Mouse (Mus musculus) common myeloid progenitor, adult 5-6 weeks (primary cell): Measurements from ENCODE around the gene Ssty1. TPM values are rescaled to one million over a fixed set of nuclear protein-coding genes. Genes with fewer than 3 reads are reported as not detected.
"Not testable (repeated sequence)": the region's sequence is repeated elsewhere in the genome, so short reads cannot be mapped to it uniquely, and the experiment has no call there.

ENCODE experiments used
- ATAC-seq: replicated peaks from 2 replicates; pipeline ENCODE4 v1.8.0; 2016; ENCODE audit warnings: low read depth, mild to moderate bottlenecking, moderate TSS enrichment, inconsistent platforms; ENCODE audit not compliant: poor library complexity, severe bottlenecking
- total RNA-seq: library from RNA; stranded (forward); fragments of 200-1000, 187-1606 nt; gene quantifications from 2 replicates; pipeline ENCODE4 v1.2.3, GENCODE M21; 2017

Gene Ssty1
- not detected in 2 replicates for total RNA-seq

DNA sequence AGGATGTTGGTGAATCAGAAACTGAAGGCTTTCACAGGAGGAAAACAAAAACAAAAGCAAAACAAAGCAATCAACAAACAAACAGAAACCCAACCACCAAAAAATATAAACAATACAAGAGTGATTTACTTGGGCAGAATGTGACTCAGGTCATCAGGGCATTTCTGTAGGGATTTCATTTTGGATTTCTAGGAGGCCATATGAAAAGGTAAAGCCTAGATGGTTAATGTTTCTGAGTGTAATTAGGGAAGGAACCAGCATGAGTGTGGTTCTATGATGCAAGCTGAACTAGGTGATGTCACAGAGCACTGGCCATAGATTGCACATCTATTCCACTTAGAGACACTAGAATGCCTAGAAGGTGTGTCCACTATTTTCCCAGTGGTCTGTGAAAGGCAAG is at the start of gene Ssty1:
Gene Ssty1 (plus strand): TSS at position 301 of the 400 bp plus-strand sequence.
- ATAC-seq, result not testable (repeated sequence)

DNA sequence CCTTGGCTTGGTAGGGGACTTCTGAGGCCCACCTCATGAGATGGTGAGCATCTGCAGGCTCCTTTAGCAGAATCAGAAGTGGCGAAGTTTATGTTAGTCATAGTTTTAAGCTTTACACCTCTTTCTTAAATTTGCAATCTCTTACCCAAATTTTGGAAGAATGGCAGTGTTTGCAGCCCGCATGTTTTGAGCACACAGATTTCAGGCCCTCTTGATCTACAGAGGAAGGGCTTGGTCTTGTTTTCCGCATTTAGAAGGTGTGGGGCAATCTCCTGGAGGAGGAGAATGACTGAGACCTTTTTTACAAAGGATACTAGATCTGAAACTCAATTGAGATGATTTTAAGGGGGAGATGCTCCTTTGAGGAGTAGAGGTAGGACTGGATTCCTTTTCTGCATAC is 27.2 kb upstream of the Ssty1 start, which contains the start of gene Gm21764:
Gene Gm21764 (minus strand): TSS at position 101 of the 400 bp plus-strand sequence.
- not testable (repeated sequence) for ATAC-seq

Other genes starting within 250 kb of the Ssty1 start
- not detected in 2 replicates for gene Gm21904, start 242.8 kb upstream of the Ssty1 start, total RNA-seq
- gene Gm20772, start 214.4 kb upstream of the Ssty1 start, total RNA-seq, result not detected in 2 replicates
- not detected in 2 replicates for gene Gm20831, start 214.4 kb upstream of the Ssty1 start, total RNA-seq
- gene Srsy, start 151.8 kb upstream of the Ssty1 start, total RNA-seq, result not detected in 2 replicates
- gene Gm21764, start 27.3 kb upstream of the Ssty1 start, total RNA-seq, result not detected in 2 replicates